Mouse (Mus musculus) heart, embryonic 14.5 days (tissue): ENCODE results near the gene Tapbp. TPM values are rescaled to one million over a fixed set of nuclear protein-coding genes. Genes with fewer than 3 reads are reported as not detected.
A peak's percentile ranks its signal among the peaks of the same experiment; 100 is the strongest.
"Not testable (repeated sequence)": the region's sequence is repeated elsewhere in the genome, so short reads cannot be mapped to it uniquely, and the experiment has no call there.

Source experiments
- ATAC-seq: fragments of 200-750 bp; cut with Nextera tagmentation; 2 replicates; pipeline ENCODE4 v1.8.0; 2017; ENCODE audit warnings: low read depth, moderate TSS enrichment; ENCODE audit not compliant: insufficient number of reproducible peaks, insufficient read depth, low FRiP score
- H3K27ac ChIP-seq, 2 experiments: fragments of 200-500 bp in 1 of 2; fragments of 300-500 bp in 1 of 2; sonication (generic) in 1 of 2; replicated peaks in 1 of 2; 2 replicates each; pipeline ENCODE4 v1.5.1; 2012 to 2014; ENCODE audit warnings: low read depth in 2 of 2, low read length in 2 of 2, control low read depth in 1 of 2, mild to moderate bottlenecking in 1 of 2, mixed read lengths in 1 of 2; ENCODE audit not compliant: control insufficient read depth in 1 of 2, insufficient read depth in 1 of 2
- H3K27me3 ChIP-seq: fragments of 300-500 bp; sonication (generic); 2 replicates; pipeline ENCODE4 v1.6.1; 2014; ENCODE audit warnings: mild to moderate bottlenecking, low read length, control low read depth; ENCODE audit not compliant: control insufficient read depth, insufficient read depth
- H3K36me3 ChIP-seq: fragments of 300-500 bp; sonication (generic); 2 replicates; pipeline ENCODE4 v1.6.1; 2014; ENCODE audit warnings: mild to moderate bottlenecking, control low read depth, low read length, mixed read lengths; ENCODE audit not compliant: control insufficient read depth, insufficient read depth
- H3K4me1 ChIP-seq, 2 experiments: fragments of 200-500 bp in 1 of 2; fragments of 300-500 bp in 1 of 2; sonication (generic) in 1 of 2; 2 replicates each; pipeline ENCODE4 v1.6.1; 2012 to 2014; ENCODE audit warnings: low read length in 2 of 2, control low read depth in 1 of 2, mixed read lengths in 1 of 2; ENCODE audit not compliant: control insufficient read depth in 2 of 2, insufficient read depth in 2 of 2
- H3K4me2 ChIP-seq: fragments of 300-500 bp; sonication (generic); 2 replicates; pipeline ENCODE4 v1.6.1; 2014; ENCODE audit warnings: mild to moderate bottlenecking, low read length
- H3K4me3 ChIP-seq, 2 experiments: fragments of 200-500 bp in 1 of 2; fragments of 300-500 bp in 1 of 2; sonication (generic) in 1 of 2; 2 replicates each; pipeline ENCODE4 v1.5.1; 2012 to 2014; ENCODE audit warnings: low read length in 2 of 2, mild to moderate bottlenecking in 2 of 2, control low read depth in 1 of 2, low read depth in 1 of 2, moderate library complexity in 1 of 2; ENCODE audit not compliant: control insufficient read depth in 1 of 2, insufficient read depth in 1 of 2
- H3K9ac ChIP-seq: fragments of 300-500 bp; sonication (generic); 2 replicates; pipeline ENCODE4 v1.6.1; 2014; ENCODE audit warnings: mild to moderate bottlenecking, low read length
- H3K9me3 ChIP-seq: fragments of 300-500 bp; sonication (generic); 2 replicates; pipeline ENCODE4 v1.6.1; 2016; ENCODE audit warnings: low read length, control low read depth; ENCODE audit not compliant: control insufficient read depth
- WGBS: fragments of 180-500 bp; shearing (Covaris S2); extraction: QIAGEN DNeasy Blood & Tissue Kit; methylation state at CpG from one replicate; pipeline ENCODE4 v1.1.7; 2014; 5-methylcytosine and 5-hydroxymethylcytosine counted together
- polyA plus RNA-seq: library from polyadenylated mRNA; unstranded; fragments of >200 nt; fragmentation: Nextera tagmentation; extraction: Ambion mirVana; gene quantifications from 2 replicates; pipeline ENCODE4 v1.2.1, GENCODE M21; 2014

Gene Tapbp
- polyA plus RNA-seq, 1 experiment from 2014 or later = 44.9 TPM

DNA sequence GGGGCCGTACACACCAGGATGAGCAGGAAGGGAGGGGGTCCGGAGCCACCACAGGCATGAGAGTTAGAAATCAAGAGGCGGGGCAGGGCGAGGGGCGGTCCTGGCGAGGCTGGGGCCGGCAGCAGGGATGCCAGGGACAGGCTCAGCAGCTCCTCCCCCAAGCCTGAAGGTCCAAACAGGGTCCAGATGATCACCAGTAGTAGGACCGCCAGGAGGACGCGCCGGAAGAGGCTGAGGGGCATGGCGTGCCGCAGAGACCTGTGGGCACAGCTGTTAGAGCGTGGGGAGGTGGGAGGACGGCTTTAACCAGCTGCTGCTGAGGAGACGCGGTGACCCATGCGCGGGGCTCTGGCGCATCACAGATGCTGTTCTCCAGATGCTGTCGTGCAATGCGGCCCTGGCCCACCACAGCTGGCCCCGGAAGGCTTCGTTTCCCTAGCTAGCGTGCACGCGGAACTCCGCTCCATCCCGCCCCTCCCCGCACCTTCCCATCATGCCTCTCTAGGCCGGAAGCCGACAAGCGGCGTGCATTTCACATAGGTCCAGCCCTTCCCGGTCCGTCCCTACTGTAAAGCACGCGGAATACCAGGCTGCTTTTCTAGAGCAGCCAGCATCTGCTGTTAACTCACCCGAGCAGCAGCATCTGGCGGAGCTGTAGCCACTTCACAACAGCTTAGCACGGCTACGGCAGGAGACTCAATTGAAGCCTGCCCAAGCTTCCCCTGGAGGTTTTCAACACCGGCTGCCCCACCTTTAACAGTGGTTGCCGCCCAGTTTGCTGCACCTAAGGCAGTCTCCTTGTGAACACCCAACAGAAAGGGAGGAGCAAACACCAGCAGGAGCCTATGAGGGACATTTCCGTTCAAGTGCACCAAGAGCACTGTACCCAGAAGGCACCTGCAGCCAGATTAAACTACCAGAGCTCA is 35.6 kb downstream of the Tapbp start, which contains the start of gene B3galt4:
TSS of gene B3galt4 (minus strand) at position 468 of the 926 bp plus-strand sequence.
- Histone ChIP-seq H3K4me2 (peak within 1 kb of the TSS; percentile 97), H3K4me1 (peaks cover 21 to 45% of the 10 kb centered on the region in 2 experiments), H3K9ac (peak within 1 kb of the TSS; percentile 78), H3K36me3 (peaks cover 58% of the 10 kb centered on the region), H3K4me3 (peak within 1 kb of the TSS; percentile 56 to 68), H3K27ac (peak within 1 kb of the TSS; percentile 85 to 87), H3K9me3 (no peaks in the 10 kb centered on the region), H3K27me3 (no peaks in the 10 kb centered on the region)
- WGBS = under 1% methylated on average over 45 of the region's 45 CpGs
- ATAC-seq = peak; percentile 45

DNA sequence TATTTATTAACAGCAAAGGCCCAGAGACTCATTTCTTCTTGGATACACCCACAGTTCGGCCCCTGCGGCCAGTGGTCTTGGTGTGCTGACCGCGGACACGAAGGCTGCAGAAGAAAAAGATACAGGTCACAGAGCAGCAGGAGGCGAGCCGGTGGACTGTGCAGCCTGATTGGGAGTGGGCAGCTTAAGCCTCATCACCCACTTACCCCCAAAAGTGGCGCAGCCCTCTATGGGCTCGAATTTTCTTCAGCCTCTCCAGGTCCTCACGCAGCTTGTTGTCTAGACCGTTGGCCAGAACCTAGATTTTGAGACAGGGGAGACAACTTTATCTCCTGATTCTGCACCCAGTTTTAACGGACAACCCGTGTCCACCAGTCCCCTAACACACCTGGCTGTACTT is 36.3 kb downstream of the Tapbp start:
- H3K9ac ChIP-seq = peak overlapping the region; percentile 78
- H3K27me3 ChIP-seq, ATAC-seq, H3K27ac ChIP-seq, H3K9me3 ChIP-seq: not testable (repeated sequence)
- peaks cover 21 to 50% of the 10 kb centered on the region in 2 experiments for H3K4me1 ChIP-seq
- peaks cover 57% of the 10 kb centered on the region for H3K36me3 ChIP-seq
- H3K4me3 ChIP-seq = peak overlapping the region in 1 of 2 experiments; percentile 56; a peak in 1 of 4 replicates
- H3K4me2 ChIP-seq = peak overlapping the region; percentile 97
- 74% methylated on average over 13 of the region's 13 CpGs for WGBS

DNA sequence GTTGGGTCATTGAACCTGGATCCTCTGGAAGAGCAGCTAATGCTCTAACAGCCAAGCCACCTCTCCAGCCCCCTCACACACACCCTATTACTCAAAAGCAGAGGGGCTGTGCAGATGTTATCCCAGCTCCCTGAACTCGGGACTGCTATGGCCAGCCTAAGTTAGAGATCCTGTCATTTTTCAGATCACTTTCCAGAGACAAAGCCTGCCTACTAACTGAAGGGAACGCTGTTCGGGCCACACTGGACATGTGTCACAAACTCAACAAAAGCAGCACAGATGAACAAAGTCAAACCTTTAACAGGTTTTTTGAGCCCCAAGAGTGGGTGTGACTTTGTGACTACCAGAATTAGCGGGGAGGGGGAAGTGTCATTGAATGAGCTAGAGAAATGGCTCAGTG is 37.2 kb downstream of the Tapbp start:
- Histone ChIP-seq H3K9ac (peak overlapping the region; percentile 99), H3K4me1 (peaks cover 21 to 50% of the 10 kb centered on the region in 2 experiments), H3K36me3 (peaks cover 55% of the 10 kb centered on the region)

DNA sequence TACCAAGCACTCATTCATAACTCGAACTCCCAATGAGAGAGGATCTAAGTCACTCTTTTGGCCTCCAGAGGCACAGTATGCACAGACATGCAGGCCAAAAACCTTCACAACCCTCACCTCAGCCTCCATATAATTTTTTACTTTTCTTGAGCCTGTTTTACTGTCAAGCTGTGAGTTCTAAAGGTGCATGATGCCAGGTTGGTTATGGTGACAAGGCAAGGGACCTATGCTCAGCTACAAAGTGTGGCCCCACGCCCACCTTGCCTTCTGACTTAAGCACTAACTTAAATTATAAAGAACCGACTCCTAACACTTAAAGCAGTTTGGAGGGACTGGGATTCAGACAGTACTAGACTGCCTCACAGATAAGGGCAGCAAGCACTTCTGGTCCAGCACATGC is 37.6 kb downstream of the Tapbp start:
- H3K27ac ChIP-seq = no peak overlapping the region
- H3K9ac ChIP-seq = peak overlapping the region; percentile 99
- H3K4me2 ChIP-seq = 0 out of 2 replicates have a peak overlapping the region, but pooled peaks have one; percentile 80
- ATAC-seq = no peak
- peaks cover 21 to 50% of the 10 kb centered on the region in 2 experiments for H3K4me1 ChIP-seq
- H3K9me3 ChIP-seq = no peaks in the 10 kb centered on the region
- H3K4me3 ChIP-seq = no peak overlapping the region
- H3K27me3 ChIP-seq = no peaks in the 10 kb centered on the region
- 87% methylated on average over 3 of the region's 3 CpGs for whole genome bisulfite sequencing
- H3K36me3 ChIP-seq = peaks cover 55% of the 10 kb centered on the region

More for the DNA sequence above, 37.2 kb downstream of the Tapbp start:
- Histone ChIP-seq H3K27ac (no peak overlapping the region), H3K4me2 (no peak overlapping the region), H3K9me3 (no peaks in the 10 kb centered on the region), H3K4me3 (no peak overlapping the region), H3K27me3 (no peaks in the 10 kb centered on the region)
- no peak for ATAC-seq
- WGBS = 82% methylated on average over 4 of the region's 4 CpGs

DNA sequence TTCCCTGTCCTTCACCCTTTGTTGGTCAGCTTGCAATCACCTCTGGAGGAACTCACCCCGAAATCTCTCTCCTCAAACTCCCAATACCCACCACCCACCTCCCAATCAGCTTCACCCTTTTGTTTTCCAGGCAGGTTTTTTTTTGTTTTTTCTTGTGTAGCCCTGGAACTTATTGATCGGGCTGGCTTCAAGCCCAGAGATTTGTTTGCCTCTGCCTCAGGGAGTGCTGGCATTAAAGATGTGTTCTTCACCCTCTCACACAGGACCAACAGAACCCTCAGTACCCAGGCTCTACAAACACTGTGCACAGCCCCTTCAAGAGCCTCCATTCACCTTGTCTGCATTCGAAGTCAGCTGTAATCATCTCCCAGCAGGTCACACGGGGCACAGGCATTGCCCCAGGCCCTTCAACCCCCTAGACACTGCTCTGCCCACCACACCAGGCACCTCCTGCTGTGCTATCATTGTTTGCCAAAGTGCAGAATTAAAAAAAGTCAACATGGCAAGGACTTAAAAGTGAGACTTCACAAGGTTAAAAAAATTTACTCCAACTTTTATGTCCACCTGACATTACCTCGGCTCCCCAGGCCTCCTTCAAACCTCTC is 38.4 kb downstream of the Tapbp start:
- peak overlapping the region; percentile 80 for H3K4me2 ChIP-seq
- H3K9ac ChIP-seq = peak overlapping the region; percentile 99
- peaks cover 21 to 50% of the 10 kb centered on the region in 2 experiments for H3K4me1 ChIP-seq
- H3K27ac ChIP-seq = 0 out of 4 replicates have a peak overlapping the region, but pooled peaks of 1 of the 2 experiments have one; percentile 89
- H3K9me3 ChIP-seq = no peaks in the 10 kb centered on the region
- 45% methylated on average over 5 of the region's 5 CpGs for WGBS
- no peak for ATAC-seq
- H3K36me3 ChIP-seq = peaks cover 58% of the 10 kb centered on the region
- H3K27me3 ChIP-seq = no peaks in the 10 kb centered on the region
- peak overlapping the region; percentile 61 to 90 for H3K4me3 ChIP-seq

DNA sequence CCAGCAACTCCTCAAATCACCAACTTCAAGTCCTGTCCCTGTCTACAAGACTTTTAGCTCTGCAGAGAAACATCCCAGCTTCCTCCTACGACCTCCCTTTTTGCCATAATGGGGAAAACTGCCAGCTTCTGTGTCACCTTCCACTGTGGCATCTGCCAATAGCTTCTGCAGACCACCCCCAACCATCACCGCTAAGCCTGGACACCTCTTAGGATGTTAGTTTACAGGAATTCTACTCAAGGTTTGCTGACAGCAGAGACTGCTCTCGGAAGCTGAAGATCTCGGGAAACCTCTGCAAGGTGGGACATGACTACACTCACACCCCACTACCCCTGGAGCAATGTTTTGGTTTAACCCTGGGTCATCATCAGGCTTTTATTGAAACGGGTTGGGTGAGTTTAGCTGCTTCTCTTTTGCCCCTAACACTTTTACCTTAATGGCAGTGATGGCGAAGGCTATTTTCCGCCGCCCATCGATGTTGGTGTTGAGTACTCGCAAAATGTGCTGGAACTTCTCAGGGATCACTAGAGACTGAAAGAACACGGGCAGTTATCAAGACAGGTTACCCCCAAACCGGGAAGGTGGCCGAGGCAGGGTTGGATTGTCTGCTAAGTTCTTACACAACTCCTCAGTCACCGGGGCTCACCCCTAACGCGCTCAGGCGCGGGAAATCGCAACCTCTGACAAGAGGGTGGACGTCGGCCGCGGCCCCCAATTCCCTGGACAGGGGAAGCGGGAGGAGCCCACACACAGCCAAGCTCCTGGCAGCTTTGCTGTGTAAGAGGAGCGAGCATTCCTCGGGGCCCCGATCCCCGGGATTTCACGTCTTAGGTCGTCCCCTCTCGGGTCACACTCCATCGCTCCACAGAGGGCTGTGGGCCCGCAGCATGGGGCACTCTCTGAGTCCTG is 39.2 kb downstream of the Tapbp start:
- Histone ChIP-seq H3K4me1 (peaks cover 19 to 50% of the 10 kb centered on the region in 2 experiments), H3K4me2 (peak overlapping the region; percentile 80), H3K4me3 (peak overlapping the region; percentile 61 to 90), H3K27me3 (no peaks in the 10 kb centered on the region), H3K9me3 (no peaks in the 10 kb centered on the region), H3K27ac (peak overlapping the region; percentile 81 to 89), H3K36me3 (peaks cover 58% of the 10 kb centered on the region), H3K9ac (peak overlapping the region; percentile 99)
- peak; percentile 12; the same call in 1 of the 2 replicates for ATAC-seq
- WGBS = under 1% methylated on average over 33 of the region's 33 CpGs
